Comparison of ENCODE assay signal across 9 mouse cellular contexts in genomic region chr5:139764296-139764695, GRCm38 (mm10). TPM values are rescaled to one million over a fixed set of nuclear protein-coding genes. Genes with fewer than 3 reads are reported as not detected.
DNase-seq lines count a peak whose midpoint lies in the region; ATAC-seq and TF ChIP-seq lines count a peak whose summit lies in the region.
"Had no signal": no experiment of that assay in that cellular context is flagged by ENCODE, and none has a peak within 500 bp of the region (broad histone marks: within the 10 kb centered on the region; RNA-seq: fewer than 3 reads in every experiment).

No protein-coding gene starts in this region.

- H3K27ac ChIP-seq in gastrocnemius, adult 2 months = no peak overlapping the region
- H3K27ac ChIP-seq in neural tube, embryonic 11.5 days (ENCODE audit: low read depth, low read length) = no peak overlapping the region
- H3K27ac ChIP-seq in neural tube, embryonic 15.5 days (replicated peaks) = no peak overlapping the region
- H3K27ac ChIP-seq in small intestine, adult 2 months (ENCODE audit: insufficient read depth, low read depth, low read length) = no peak overlapping the region

- peak; percentile 58 for TF ChIP-seq CTCF in gastrocnemius, adult 2 months (IDR thresholded peaks at IDR 0.05)
- peak; percentile 45; the same call in 1 of the 2 replicates for TF ChIP-seq CTCF in small intestine, adult 2 months (IDR thresholded peaks at IDR 0.05; ENCODE audit: extremely low read depth, insufficient read length, insufficient replicate concordance, low read depth, low read length)

- no peak overlapping the region for H3K9ac ChIP-seq in neural tube, embryonic 11.5 days (ENCODE audit: low read length)
- no peak overlapping the region for H3K9ac ChIP-seq in neural tube, embryonic 15.5 days (replicated peaks)

- ATAC-seq in neural tube, embryonic 11.5 days (ENCODE audit: insufficient read depth, low FRiP score, low TSS enrichment) = no peak
- no peak for ATAC-seq in neural tube, embryonic 15.5 days (ENCODE audit: low FRiP score)
- ATAC-seq: forebrain, embryonic 16.5 days had no signal

- H3K4me3 ChIP-seq in gastrocnemius, adult 2 months = no peak overlapping the region
- no peak overlapping the region for H3K4me3 ChIP-seq in neural tube, embryonic 11.5 days (ENCODE audit: low read depth, low read length)
- H3K4me3 ChIP-seq in neural tube, embryonic 15.5 days (replicated peaks) = no peak overlapping the region
- H3K4me3 ChIP-seq in small intestine, adult 2 months (ENCODE audit: low read depth, low read length) = no peak overlapping the region

- no peaks in the 10 kb centered on the region for H3K4me1 ChIP-seq in neural tube, embryonic 11.5 days (ENCODE audit: control insufficient read depth, insufficient read depth, low read length)
- no peaks in the 10 kb centered on the region for H3K4me1 ChIP-seq in neural tube, embryonic 15.5 days
- H3K4me1 ChIP-seq in small intestine, adult 2 months (ENCODE audit: control insufficient read depth, insufficient read depth, insufficient read length, low read length) = no peaks in the 10 kb centered on the region

- TF ChIP-seq POLR2A in small intestine, adult 2 months (IDR thresholded peaks at IDR 0.05; ENCODE audit: low read depth, low read length) = no peak

- peaks cover 41% of the 10 kb centered on the region for H3K36me3 ChIP-seq in neural tube, embryonic 11.5 days (ENCODE audit: control insufficient read depth, insufficient read depth, low read length)
- H3K36me3 ChIP-seq in neural tube, embryonic 15.5 days = peaks cover 95% of the 10 kb centered on the region
- peaks cover 81% of the 10 kb centered on the region for H3K36me3 ChIP-seq in small intestine, adult 2 months (ENCODE audit: control insufficient read depth, insufficient read depth, low read length)

- intact Hi-C loops in gastrocnemius, adult 2 months (cut with DNase I) = no loop called here
- intact Hi-C loops in left cerebral cortex, postnatal 4 days (cut with DNase I) = no loop called here

- no peaks in the 10 kb centered on the region for H3K9me3 ChIP-seq in neural tube, embryonic 11.5 days (ENCODE audit: control insufficient read depth, low read length)
- no peaks in the 10 kb centered on the region for H3K9me3 ChIP-seq in neural tube, embryonic 15.5 days (replicated peaks)

- WGBS in neural tube, embryonic 11.5 days = 73% methylated on average over 11 of the region's 11 CpGs
- 80% methylated on average over 11 of the region's 11 CpGs for WGBS in neural tube, embryonic 15.5 days
- WGBS in small intestine, adult 2 months = 79% methylated on average over 11 of the region's 11 CpGs

- H3K27me3 ChIP-seq in neural tube, embryonic 11.5 days (ENCODE audit: control insufficient read depth, insufficient read depth, low read length) = no peaks in the 10 kb centered on the region
- H3K27me3 ChIP-seq in neural tube, embryonic 15.5 days (replicated peaks) = no peaks in the 10 kb centered on the region
- no peaks in the 10 kb centered on the region for H3K27me3 ChIP-seq in small intestine, adult 2 months (ENCODE audit: control insufficient read depth, insufficient read depth, low read length)

- no peak for DNase-seq in gastrocnemius, adult 2 months
- no peak for DNase-seq in gastrocnemius, adult 8-10 months (ENCODE audit: low spot score in 2 of 2)
- DNase-seq in neural tube, embryonic 11.5 days (ENCODE audit: low spot score) = peak; percentile 56
- peak; percentile 32 for DNase-seq in embryo, embryonic 9.5 days (ENCODE audit: extremely low spot score)
- DNase-seq in left cerebral cortex, postnatal 4 days = no peak
- DNase-seq in adrenal gland, adult 2 months = no peak

- no peak overlapping the region for H3K4me2 ChIP-seq in neural tube, embryonic 11.5 days (ENCODE audit: low read depth)
- H3K4me2 ChIP-seq in neural tube, embryonic 15.5 days = no peak overlapping the region

RNA-seq across cellular contexts. Expression of gene Ints1, which starts 11.2 kb away (rescaled TPM):
- total RNA-seq in gastrocnemius, adult 2 months (2021) = 10 to 100 TPM; 32.8 to 40.4 TPM
- total RNA-seq in gastrocnemius, adult 8-10 months (2022) = 10 to 100 TPM; 29.3 to 37.0 (median 32.3) TPM
- polyA plus RNA-seq in neural tube, embryonic 11.5 days (2014; fragmentation: Nextera tagmentation; extraction: Ambion mirVana) = 33.4 and 35.9 TPM in 2 replicates
- 25.6 and 29.0 TPM in 2 replicates for polyA plus RNA-seq in neural tube, embryonic 15.5 days (2015; fragmentation: Nextera tagmentation; extraction: Ambion mirVana)
- 46.9 and 86.6 TPM in 2 replicates for polyA plus RNA-seq in small intestine, adult 2 months (2012; rRNA removed)
- total RNA-seq in left cerebral cortex, postnatal 4 days (2021) = 100 to 1,000 TPM in 1 of 2 experiments, 10 to 100 TPM in 1; 93.1 to 108 TPM
- 10 to 100 TPM; 50.6 to 55.9 TPM for total RNA-seq in adrenal gland, adult 2 months (2021)
- 77.2 and 91.0 TPM in 2 replicates for polyA plus RNA-seq in adrenal gland, adult 2 months (2012; rRNA removed)

RNA-seq across cellular contexts. Expression of gene Mafk, which starts 27.0 kb away (rescaled TPM):
- 10 to 100 TPM; 14.9 to 23.8 TPM for total RNA-seq in gastrocnemius, adult 2 months (2021)
- 10 to 100 TPM; 15.2 to 21.2 (median 18.1) TPM for total RNA-seq in gastrocnemius, adult 8-10 months (2022)
- polyA plus RNA-seq in neural tube, embryonic 11.5 days (2014; fragmentation: Nextera tagmentation; extraction: Ambion mirVana) = 7.0 and 8.3 TPM in 2 replicates
- 10.8 and 14.2 TPM in 2 replicates for polyA plus RNA-seq in neural tube, embryonic 15.5 days (2015; fragmentation: Nextera tagmentation; extraction: Ambion mirVana)
- 27.1 and 70.9 TPM in 2 replicates for polyA plus RNA-seq in small intestine, adult 2 months (2012; rRNA removed)
- 10 to 100 TPM in 1 of 2 experiments, 1 to 10 TPM in 1; 8.4 to 11.1 TPM for total RNA-seq in left cerebral cortex, postnatal 4 days (2021)
- total RNA-seq in adrenal gland, adult 2 months (2021) = 10 to 100 TPM; 32.1 to 34.1 TPM
- polyA plus RNA-seq in adrenal gland, adult 2 months (2012; rRNA removed) = 28.8 and 29.8 TPM in 2 replicates

RNA-seq across cellular contexts. Expression of gene Micall2, which starts 28.2 kb away (rescaled TPM):
- total RNA-seq in gastrocnemius, adult 2 months (2021) = under 1 TPM; 0.61 to 0.95 TPM
- under 1 TPM; 0.24 to 0.74 (median 0.37) TPM for total RNA-seq in gastrocnemius, adult 8-10 months (2022)
- polyA plus RNA-seq in neural tube, embryonic 11.5 days (2014; fragmentation: Nextera tagmentation; extraction: Ambion mirVana) = 5.4 and 7.1 TPM in 2 replicates
- polyA plus RNA-seq in neural tube, embryonic 15.5 days (2015; fragmentation: Nextera tagmentation; extraction: Ambion mirVana) = 8.4 and 8.5 TPM in 2 replicates
- 10.5 and 16.9 TPM in 2 replicates for polyA plus RNA-seq in small intestine, adult 2 months (2012; rRNA removed)
- total RNA-seq in left cerebral cortex, postnatal 4 days (2021) = 10 to 100 TPM; 11.4 to 11.5 TPM
- 10 to 100 TPM in 1 of 2 experiments, 1 to 10 TPM in 1; 6.0 to 14.7 TPM for total RNA-seq in adrenal gland, adult 2 months (2021)
- polyA plus RNA-seq in adrenal gland, adult 2 months (2012; rRNA removed) = 6.1 and 7.6 TPM in 2 replicates

RNA-seq across cellular contexts. Expression of gene Tmem184a, which starts 55.4 kb away (rescaled TPM):
- under 1 TPM; 0.87 to 0.95 TPM for total RNA-seq in gastrocnemius, adult 2 months (2021)
- 1 to 10 TPM in 2 of 4 experiments, under 1 TPM in 2; 0.41 to 1.4 (median 0.88) TPM for total RNA-seq in gastrocnemius, adult 8-10 months (2022)
- 0.70 and 1.0 TPM in 2 replicates for polyA plus RNA-seq in neural tube, embryonic 11.5 days (2014; fragmentation: Nextera tagmentation; extraction: Ambion mirVana)
- polyA plus RNA-seq in neural tube, embryonic 15.5 days (2015; fragmentation: Nextera tagmentation; extraction: Ambion mirVana) = 0.20 and 1.7 TPM in 2 replicates
- 277 and 416 TPM in 2 replicates for polyA plus RNA-seq in small intestine, adult 2 months (2012; rRNA removed)
- under 1 TPM; 0.08 to 0.54 TPM for total RNA-seq in left cerebral cortex, postnatal 4 days (2021)
- total RNA-seq in adrenal gland, adult 2 months (2021) = under 1 TPM; 0.17 TPM
- 0.43 and 1.5 TPM in 2 replicates for polyA plus RNA-seq in adrenal gland, adult 2 months (2012; rRNA removed)

Comparison
In these comparisons a context has a peak if more than half of its experiments do, and no peak if none do; other contexts are left out.
1. DNase-seq: peak in neural tube, embryonic 11.5 days (single experiment) and embryo, embryonic 9.5 days (single experiment); none in gastrocnemius, adult 2 months (single experiment), gastrocnemius, adult 8-10 months (0 of 2), left cerebral cortex, postnatal 4 days (single experiment) and adrenal gland, adult 2 months (single experiment).